Mouse (Mus musculus) megakaryocyte, embryonic 14.5 days (primary cell): ENCODE measurements around the gene Fntb.

Experiments used
- FLI1 ChIP-seq: IDR thresholded peaks from 2 replicates; pipeline ENCODE4 v1.6.1; 2012; ENCODE audit warnings: low read length, inconsistent platforms, mixed read lengths
- GATA1 ChIP-seq: IDR thresholded peaks from 3 replicates; pipeline ENCODE4 v1.6.1; 2012; ENCODE audit warnings: mixed read lengths, low read length, inconsistent platforms, borderline replicate concordance

DNA sequence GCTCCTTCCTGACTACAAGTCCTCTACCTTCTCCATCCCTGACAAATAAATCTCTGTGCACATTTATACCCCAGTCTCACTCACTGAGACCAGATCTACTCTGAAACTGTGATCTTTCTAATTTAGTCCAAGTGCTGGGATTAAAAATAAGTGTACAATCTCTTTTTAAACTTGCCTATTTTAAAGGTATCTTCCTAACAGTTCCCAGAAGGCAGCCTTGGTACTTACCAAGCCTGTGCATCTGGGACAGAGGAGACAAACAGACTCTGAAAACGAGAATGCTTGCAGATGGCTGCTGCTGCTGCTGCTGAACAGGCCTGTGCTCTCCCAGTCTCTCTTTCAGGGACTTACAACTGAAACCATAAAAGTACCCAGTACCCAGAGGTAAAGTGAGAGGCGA, 177.1 kb downstream of the Fntb start:
- TF ChIP-seq GATA1 (no peak), FLI1 (no peak)
